Mouse (Mus musculus) hindbrain, postnatal 0 days (tissue): ENCODE results near the gene Raet1e. TPM values are rescaled to one million over a fixed set of nuclear protein-coding genes. Genes with fewer than 3 reads are reported as not detected.
A peak's percentile ranks its signal among the peaks of the same experiment; 100 is the strongest.
"Not testable (repeated sequence)": the region's sequence is repeated elsewhere in the genome, so short reads cannot be mapped to it uniquely, and the experiment has no call there.

Source experiments
- ATAC-seq: fragments of 200-750 bp; cut with Nextera tagmentation; 2 replicates; pipeline ENCODE4 v1.8.0; 2017; ENCODE audit warnings: mild to moderate bottlenecking, moderate TSS enrichment, moderate library complexity
- DNase-seq: peaks from one replicate; pipeline ENCODE4 v3.0.0-alpha.2; 2015; ENCODE audit warnings: low spot score
- H3K27ac ChIP-seq: fragments of 300-500 bp; sonication (generic); 2 replicates; pipeline ENCODE4 v1.5.1; 2014; ENCODE audit warnings: mild to moderate bottlenecking
- H3K27me3 ChIP-seq: fragments of 300-500 bp; sonication (generic); 2 replicates; pipeline ENCODE4 v1.6.1; 2014; ENCODE audit warnings: low read length, mixed read lengths; ENCODE audit not compliant: insufficient read depth
- H3K36me3 ChIP-seq: fragments of 300-500 bp; sonication (generic); 2 replicates; pipeline ENCODE4 v1.6.1; 2014; ENCODE audit warnings: low read length, mixed read lengths; ENCODE audit not compliant: insufficient read depth
- H3K4me1 ChIP-seq: fragments of 300-500 bp; sonication (generic); 2 replicates; pipeline ENCODE4 v1.6.1; 2014; ENCODE audit warnings: antibody characterized with exemption, low read length, mixed read lengths; ENCODE audit not compliant: insufficient read depth
- H3K4me2 ChIP-seq: fragments of 300-500 bp; sonication (generic); 2 replicates; pipeline ENCODE4 v1.6.1; 2014; ENCODE audit warnings: low read depth, mild to moderate bottlenecking, low read length, moderate library complexity, mixed read lengths
- H3K4me3 ChIP-seq: fragments of 300-500 bp; sonication (generic); 2 replicates; pipeline ENCODE4 v1.5.1; 2014; ENCODE audit warnings: low read length
- H3K9ac ChIP-seq: fragments of 300-500 bp; sonication (generic); replicated peaks from 2 replicates; pipeline ENCODE4 v1.6.1; 2014; ENCODE audit warnings: mild to moderate bottlenecking, low read length, moderate library complexity, mixed read lengths
- H3K9me3 ChIP-seq: fragments of 300-500 bp; sonication (generic); 2 replicates; pipeline ENCODE4 v1.6.1; 2016; ENCODE audit warnings: low read length, mixed read lengths
- WGBS: fragments of 180-500 bp; shearing (Covaris S2); extraction: QIAGEN DNeasy Blood & Tissue Kit; methylation state at CpG from one replicate; pipeline ENCODE4 v1.1.7; 2014; 5-methylcytosine and 5-hydroxymethylcytosine counted together
- polyA plus RNA-seq: library from polyadenylated mRNA; unstranded; fragments of >200 nt; fragmentation: Nextera tagmentation; extraction: Ambion mirVana; gene quantifications from 2 replicates; pipeline ENCODE4 v1.2.1, GENCODE M21; 2015
- total RNA-seq: library from RNA; depleted of rRNA; stranded (reverse); fragments of >200 nt; gene quantifications from 2 replicates; pipeline ENCODE4 v1.2.3, GENCODE M21; 2014

Gene Raet1e
- total and polyA plus RNA-seq, 2 experiments from 2014 or later: 0.26 to 0.48 TPM

GRCm38 (mm10) chr10:22172431-22173334 is 14.3 kb downstream of the Raet1e start:
- not testable (repeated sequence) for H3K4me1 ChIP-seq, ATAC-seq, H3K27ac ChIP-seq, H3K9ac ChIP-seq, DNase-seq, H3K9me3 ChIP-seq, H3K36me3 ChIP-seq, H3K4me3 ChIP-seq, H3K4me2 ChIP-seq, H3K27me3 ChIP-seq
- WGBS: 70% methylated on average over 4 of the region's 5 CpGs

- H3K4me3 ChIP-seq, ATAC-seq, DNase-seq, H3K27me3 ChIP-seq, H3K36me3 ChIP-seq, H3K27ac ChIP-seq, H3K9me3 ChIP-seq, H3K4me2 ChIP-seq, H3K4me1 ChIP-seq, H3K9ac ChIP-seq: not testable (repeated sequence)
- WGBS: 15% methylated on average over 12 of the region's 17 CpGs
These were observed 15.2 kb downstream of the Raet1e start for GRCm38 (mm10) chr10:22173335-22174189.

DNA sequence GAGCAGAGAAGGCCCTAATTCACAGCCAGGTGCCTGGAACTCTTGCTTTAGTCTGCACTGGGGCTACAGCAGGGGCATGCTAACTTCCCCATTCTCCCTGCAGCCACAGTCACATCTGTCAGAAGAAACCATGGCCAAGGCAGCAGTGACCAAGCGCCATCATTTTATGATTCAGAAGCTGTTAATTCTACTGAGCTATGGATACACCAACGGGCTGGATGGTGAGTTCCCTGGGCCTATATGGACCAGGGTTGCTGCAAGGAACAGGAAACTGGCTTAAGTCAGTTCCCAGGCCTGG is 15.8 kb downstream of the Raet1e start:
- not testable (repeated sequence) for H3K27me3 ChIP-seq, H3K4me3 ChIP-seq, H3K36me3 ChIP-seq, H3K9me3 ChIP-seq, DNase-seq, H3K9ac ChIP-seq, ATAC-seq, H3K27ac ChIP-seq, H3K4me1 ChIP-seq, H3K4me2 ChIP-seq
- WGBS: 90% methylated on average over 2 of the region's 2 CpGs

DNA sequence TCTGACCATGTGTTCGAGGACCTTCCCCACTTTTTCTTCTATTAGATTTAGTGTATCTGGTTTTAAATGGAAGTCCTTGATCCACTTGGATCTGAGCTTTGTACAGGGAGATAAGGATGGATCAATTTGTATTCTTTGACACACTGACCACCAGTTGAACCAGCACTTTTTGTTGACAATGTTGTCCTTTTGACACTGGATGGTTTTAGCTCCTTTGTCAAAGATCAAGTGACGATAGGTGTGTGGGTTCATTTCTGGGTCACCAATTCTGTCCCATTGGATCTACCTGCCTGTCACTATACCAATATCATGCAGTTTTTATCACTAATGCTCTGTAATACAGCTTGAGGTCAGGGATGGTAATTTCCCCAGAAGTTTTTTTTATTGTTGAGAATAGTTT is 18.1 kb downstream of the Raet1e start:
- WGBS: 92% methylated on average over 2 of the region's 2 CpGs
- not testable (repeated sequence) for ATAC-seq

DNA sequence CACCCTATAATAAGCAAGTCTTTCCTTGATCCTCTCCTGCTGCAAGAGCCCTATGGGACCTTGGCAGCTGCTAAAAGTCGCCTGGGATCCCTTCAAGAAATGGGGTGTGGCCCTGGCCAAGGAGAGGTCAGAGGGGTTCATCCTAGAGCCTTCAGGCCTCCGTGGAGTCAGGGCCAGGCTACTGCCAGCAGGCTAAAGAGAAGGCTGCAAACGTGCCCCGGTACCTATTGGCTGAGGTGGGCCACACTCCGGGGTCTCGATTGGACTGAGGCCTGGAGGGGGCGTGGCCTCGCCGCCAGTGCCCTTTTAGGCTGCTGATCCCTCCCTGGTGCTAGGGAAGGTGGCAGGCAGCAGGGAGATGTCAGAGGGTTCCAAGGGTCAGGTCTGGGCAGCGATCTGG is 32.7 kb downstream of the Raet1e start:
- WGBS: 4% methylated on average over 6 of the region's 10 CpGs
- not testable (repeated sequence) for H3K9me3 ChIP-seq, H3K9ac ChIP-seq, H3K4me3 ChIP-seq, DNase-seq, H3K36me3 ChIP-seq, H3K4me1 ChIP-seq, H3K4me2 ChIP-seq, H3K27me3 ChIP-seq, H3K27ac ChIP-seq
- ATAC-seq: peak; percentile 73

More for the DNA sequence above, 18.1 kb downstream of the Raet1e start:
- not testable (repeated sequence) for H3K27ac ChIP-seq, H3K4me1 ChIP-seq, H3K9me3 ChIP-seq, DNase-seq, H3K36me3 ChIP-seq, H3K4me2 ChIP-seq, H3K9ac ChIP-seq, H3K27me3 ChIP-seq, H3K4me3 ChIP-seq

DNA sequence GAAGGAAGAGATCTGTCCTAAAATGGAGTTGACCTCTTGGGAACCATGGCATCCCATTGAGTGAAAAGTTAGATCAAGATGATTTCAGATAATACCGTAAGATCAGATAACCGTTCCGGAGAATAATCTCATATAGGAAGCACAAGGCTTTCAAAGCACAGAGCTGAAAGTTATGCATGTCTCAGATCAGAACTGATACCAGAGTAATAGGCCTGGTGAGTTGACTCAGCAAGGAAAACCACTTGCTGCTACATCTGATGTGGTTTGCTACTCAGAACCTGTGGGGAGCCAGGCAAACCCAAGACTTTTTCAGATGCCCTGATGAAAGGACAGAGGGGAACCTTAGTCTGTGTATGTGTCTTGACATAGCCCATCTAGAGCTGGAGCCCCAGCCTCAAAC is 43.0 kb downstream of the Raet1e start:
- not testable (repeated sequence) for H3K4me3 ChIP-seq, H3K9me3 ChIP-seq, H3K4me2 ChIP-seq, H3K4me1 ChIP-seq, H3K9ac ChIP-seq, H3K36me3 ChIP-seq, DNase-seq, H3K27ac ChIP-seq, ATAC-seq, H3K27me3 ChIP-seq
- no CpG with 5 or more reads among the region's 3 CpGs for WGBS

DNA sequence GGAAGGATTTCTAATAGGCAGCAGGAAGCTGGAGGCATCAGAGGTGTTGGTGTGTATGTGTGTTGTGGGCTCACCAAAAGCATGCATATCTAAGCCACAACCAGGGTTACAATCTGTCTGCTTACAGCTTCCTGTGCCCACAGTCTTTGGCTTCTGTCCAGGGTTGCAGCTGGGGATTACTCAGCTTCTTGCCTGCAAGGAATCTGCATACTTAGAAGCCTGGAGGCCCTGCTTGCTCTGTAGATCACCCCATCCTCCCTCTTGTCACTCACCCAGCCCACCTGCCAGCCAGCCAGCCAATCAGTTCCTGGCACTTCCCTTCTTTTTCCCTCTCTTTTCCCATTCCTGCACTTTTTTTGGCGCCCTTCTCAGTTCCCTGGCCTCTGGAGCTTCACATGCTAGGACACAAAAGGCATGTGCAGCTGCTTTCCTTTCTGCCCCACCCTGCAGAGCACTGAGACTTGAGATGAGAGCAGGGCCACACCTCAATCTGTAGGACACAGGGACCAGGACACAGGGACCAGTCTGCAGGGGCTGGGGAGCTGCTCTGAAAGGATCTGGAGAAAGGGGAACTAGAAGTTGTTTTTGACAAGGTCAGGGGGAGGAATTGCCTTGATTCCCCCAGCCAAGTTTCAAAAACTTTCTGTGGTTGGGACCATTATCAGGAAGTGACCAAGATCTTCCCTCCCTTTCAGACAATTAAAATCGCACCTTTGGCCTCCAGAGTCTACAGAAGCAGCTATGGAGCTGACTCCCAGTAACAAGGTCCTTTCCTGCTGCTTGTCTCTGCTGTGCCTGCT is 44.6 kb downstream of the Raet1e start:
- not testable (repeated sequence) for H3K4me2 ChIP-seq, H3K9me3 ChIP-seq, H3K36me3 ChIP-seq, H3K27me3 ChIP-seq, DNase-seq, H3K27ac ChIP-seq, H3K9ac ChIP-seq, H3K4me3 ChIP-seq, H3K4me1 ChIP-seq
- no CpG with 5 or more reads among the region's 2 CpGs for WGBS
- peak; percentile 56; the same call in 1 of the 2 replicates for ATAC-seq

GRCm38 (mm10) chr10:22206443-22206842 is 48.1 kb downstream of the Raet1e start:
- not testable (repeated sequence) for H3K27me3 ChIP-seq, DNase-seq, H3K9ac ChIP-seq, H3K9me3 ChIP-seq, H3K27ac ChIP-seq, H3K4me1 ChIP-seq, H3K4me3 ChIP-seq, ATAC-seq, H3K4me2 ChIP-seq, H3K36me3 ChIP-seq
- WGBS: 42% methylated on average over 1 of the region's 1 CpGs
